Mouse (Mus musculus) olfactory bulb, adult 2 months (tissue): Measurements from ENCODE around the gene Cend1.

Experiments used
- CTCF ChIP-seq: fragments of 200-500 bp; IDR thresholded peaks from 2 replicates; pipeline ENCODE4 v1.5.1; 2012; ENCODE audit warnings: low read depth, mild to moderate bottlenecking, low read length, moderate library complexity; ENCODE audit not compliant: insufficient read depth
- POLR2A ChIP-seq: fragments of 200-500 bp; IDR thresholded peaks from 2 replicates; pipeline ENCODE4 v1.6.1; 2012; ENCODE audit warnings: mild to moderate bottlenecking, low read depth, low read length, moderate library complexity; ENCODE audit not compliant: insufficient read depth

DNA sequence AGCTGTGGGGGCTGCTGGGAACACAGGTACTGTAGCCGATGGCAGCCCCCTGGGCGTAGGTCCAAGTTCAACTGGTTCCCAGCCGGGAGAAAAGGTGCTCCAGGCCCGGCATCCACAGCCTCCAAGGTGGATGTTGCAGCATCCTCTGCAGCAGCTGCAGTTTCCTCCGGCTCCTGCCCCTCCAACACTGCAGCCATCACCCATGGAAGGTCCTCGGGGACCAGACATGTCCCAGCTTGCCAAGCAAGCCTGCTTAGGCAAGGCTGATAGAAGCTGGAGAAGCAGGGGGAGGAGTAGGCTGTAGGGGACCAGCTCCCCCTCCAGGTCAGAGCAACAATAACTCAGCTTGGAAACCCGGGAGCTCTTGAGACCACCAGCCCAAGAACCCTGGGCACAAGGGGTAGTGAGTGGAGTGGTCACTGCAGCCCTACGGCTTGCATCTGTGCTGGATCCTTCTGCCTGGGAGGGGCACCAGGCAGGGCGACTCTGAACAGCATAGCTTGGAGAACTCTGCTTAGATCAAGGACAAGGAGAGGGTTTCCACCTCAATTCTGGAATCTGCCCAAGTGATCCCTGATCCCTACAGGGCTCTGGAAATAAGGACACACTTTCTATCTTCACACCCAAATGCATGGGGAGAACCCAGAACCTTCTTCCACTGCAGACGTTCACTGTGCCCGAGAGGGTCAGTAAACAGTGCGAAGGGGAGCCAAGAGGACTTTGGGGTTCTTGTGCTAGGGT, 14.0 kb upstream of the Cend1 start:
- TF ChIP-seq CTCF = no peak
- TF ChIP-seq POLR2A = no peak
